Mouse (Mus musculus) neutrophil, adult 83 days (primary cell): ENCODE results near the gene Mrpl51. TPM values are rescaled to one million over a fixed set of nuclear protein-coding genes. Genes with fewer than 3 reads are reported as not detected.

Experiments used
- total RNA-seq, 2 experiments: library from RNA; stranded (reverse); gene quantifications; one replicate each; pipeline ENCODE4 v1.2.4; 2023

Mrpl51 gene
- 10 to 100 TPM; 54.5 to 57.4 TPM for total RNA-seq

GRCm38 (mm10) chr6:125191332-125192015, at the start of gene Mrpl51, which contains the start of gene Ncapd2:
TSS of gene Mrpl51 (plus strand) at chr6:125191801.
TSS of gene Ncapd2 (minus strand) at chr6:125191701.

GRCm38 (mm10) chr6:125145001-125145400, 46.6 kb upstream of the Mrpl51 start, which contains the start of gene Iffo1:
TSS of gene Iffo1 (plus strand) at chr6:125145241.

DNA sequence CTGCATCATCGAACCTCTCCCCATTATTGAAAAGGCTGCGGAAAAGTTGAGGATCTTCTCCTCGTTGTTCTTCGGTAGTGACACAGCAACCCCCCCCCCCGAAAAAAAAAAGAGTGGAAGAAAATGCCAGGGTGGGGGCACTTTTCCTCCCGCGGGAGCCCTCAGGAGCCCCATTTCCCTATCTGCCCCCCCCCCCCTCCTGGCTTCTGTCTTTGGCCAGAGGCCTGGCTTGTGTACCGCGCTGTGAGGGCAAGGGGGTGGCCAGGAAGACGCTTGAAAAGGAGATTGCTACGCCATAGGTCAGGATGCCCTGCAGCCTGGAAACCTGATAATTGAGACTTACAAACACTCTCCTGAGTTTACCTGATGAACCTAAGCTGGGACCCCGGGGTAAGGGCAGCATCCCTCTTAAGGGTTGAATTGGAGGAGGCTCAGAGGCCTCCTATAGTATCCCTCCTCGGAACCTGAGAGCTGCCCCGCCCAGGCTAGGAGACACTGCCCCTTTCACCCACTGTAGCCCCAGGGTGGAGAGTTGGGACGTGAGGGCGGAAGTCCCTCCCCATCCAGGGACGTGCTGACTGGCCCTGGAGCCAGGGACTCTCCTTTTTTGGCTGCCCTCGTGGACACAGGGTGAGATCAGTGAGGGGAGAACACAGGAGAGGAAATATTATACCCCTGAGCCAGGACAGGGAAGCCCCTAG, 25.4 kb upstream of the Mrpl51 start, which contains the start of gene Gapdh:
TSS of gene Gapdh (minus strand) at position 417 of the 701 bp plus-strand sequence.

DNA sequence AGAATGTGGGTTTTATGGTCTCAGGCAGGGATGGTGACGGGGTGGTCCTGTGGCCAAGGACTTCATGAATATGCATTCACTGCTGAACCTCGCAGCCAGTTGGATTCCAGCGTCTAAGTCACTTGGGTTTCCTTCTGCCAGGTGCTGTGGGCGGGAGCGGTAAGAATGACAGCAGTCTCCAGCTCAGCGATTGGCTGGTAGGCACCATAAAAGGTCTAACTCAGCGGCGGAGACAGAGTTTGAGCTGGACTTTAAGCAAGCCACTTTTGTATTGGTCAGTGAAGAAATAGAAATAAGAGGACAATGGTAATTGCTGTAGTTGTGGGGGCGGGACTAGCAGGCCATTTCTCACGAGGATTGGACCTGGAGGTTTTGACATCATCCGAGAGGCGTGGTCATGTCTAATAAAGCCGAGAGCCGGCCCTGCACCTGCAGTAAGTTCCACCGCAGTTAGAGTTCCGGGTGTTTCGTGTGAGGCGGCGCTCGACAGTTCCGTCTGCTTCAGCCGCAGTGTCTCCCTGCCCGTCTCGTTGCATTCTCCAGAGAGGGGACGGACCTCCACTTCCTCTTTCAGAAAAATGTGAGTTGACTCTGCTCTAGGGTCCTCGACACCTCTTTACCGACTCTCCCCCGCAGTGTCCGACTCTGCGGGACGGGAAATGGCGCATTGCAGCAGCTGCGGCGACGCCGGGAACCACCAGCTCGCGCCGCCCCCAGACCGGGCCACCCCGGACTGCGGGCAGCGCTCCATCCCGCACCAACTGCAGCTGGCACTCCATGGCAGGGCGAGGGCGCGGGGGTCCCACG, 23.8 kb downstream of the Mrpl51 start, which contains the start of gene Vamp1:
TSS of gene Vamp1 (plus strand) at position 404 of the 807 bp plus-strand sequence.

GRCm38 (mm10) chr6:125231117-125232044, 39.8 kb downstream of the Mrpl51 start, which contains the start of gene Tapbpl:
TSS of gene Tapbpl (minus strand) at chr6:125231860.

DNA sequence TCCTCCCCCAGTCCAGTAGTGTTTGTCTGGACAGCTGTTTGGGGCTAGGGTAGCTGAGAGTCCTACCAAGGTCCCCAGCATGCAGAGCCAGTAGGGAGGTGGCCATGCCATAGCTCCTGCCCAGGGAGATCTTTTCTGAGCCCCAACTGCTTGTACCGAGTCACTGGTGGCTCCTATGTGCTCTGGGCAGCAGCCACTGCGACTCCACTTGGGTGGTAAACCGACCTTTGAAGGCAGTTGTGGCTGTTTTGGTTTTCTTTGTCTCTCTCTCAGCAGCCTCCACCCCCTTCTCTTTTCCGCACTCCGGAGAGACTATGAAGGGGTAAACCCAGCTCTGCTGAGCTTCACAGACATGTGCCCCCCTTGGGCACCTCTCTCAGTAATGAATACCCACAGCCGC, 45.2 kb downstream of the Mrpl51 start, which contains the start of gene Cd27:
TSS of gene Cd27 (minus strand) at position 229 of the 400 bp plus-strand sequence.

Other genes with a start within 250 kb of the Mrpl51 start
- gene Cops7a, start 226.3 kb upstream of the Mrpl51 start, total RNA-seq: 10 to 100 TPM; 19.9 to 22.1 TPM
- not detected for gene Pianp, start 195.1 kb upstream of the Mrpl51 start, total RNA-seq
- gene Zfp384, start 182.7 kb upstream of the Mrpl51 start, total RNA-seq: 10 to 100 TPM; 68.3 to 71.3 TPM
- 10 to 100 TPM; 63.2 to 66.2 TPM for gene Ing4, start 152.0 kb upstream of the Mrpl51 start, total RNA-seq
- 10 to 100 TPM; 14.2 to 19.9 TPM for gene Acrbp, start 142.1 kb upstream of the Mrpl51 start, total RNA-seq
- gene Lpar5, start 123.9 kb upstream of the Mrpl51 start, total RNA-seq: 10 to 100 TPM; 11.4 to 13.2 TPM
- gene Chd4, start 95.8 kb upstream of the Mrpl51 start, total RNA-seq: 100 to 1,000 TPM; 177 to 182 TPM
- gene Nop2, start 59.9 kb upstream of the Mrpl51 start, total RNA-seq: 10 to 100 TPM; 17.7 to 18.4 TPM
- gene Iffo1, start 46.6 kb upstream of the Mrpl51 start, total RNA-seq: 10 to 100 TPM; 34.7 to 35.5 TPM
- 1,000 to 10,000 TPM; 1,411 to 1,465 TPM for gene Gapdh, start 25.3 kb upstream of the Mrpl51 start, total RNA-seq
- gene Ncapd2, start 100 bp upstream of the Mrpl51 start, total RNA-seq: 100 to 1,000 TPM; 220 to 231 TPM
- gene Vamp1, start 23.8 kb downstream of the Mrpl51 start, total RNA-seq: 10 to 100 TPM; 20.0 to 23.2 TPM
- gene Tapbpl, start 40.1 kb downstream of the Mrpl51 start, total RNA-seq: 10 to 100 TPM; 11.2 to 13.5 TPM
- gene Cd27, start 45.2 kb downstream of the Mrpl51 start, total RNA-seq: 1 to 10 TPM in 1 of 2 experiments, not detected in 1; 1.7 TPM
- not detected for gene Tuba3a, start 94.2 kb downstream of the Mrpl51 start, total RNA-seq
- gene Ltbr, start 122.1 kb downstream of the Mrpl51 start, total RNA-seq: 10 to 100 TPM; 46.0 to 64.6 TPM
- 10 to 100 TPM; 10.3 to 10.4 TPM for gene Scnn1a, start 128.9 kb downstream of the Mrpl51 start, total RNA-seq
- 100 to 1,000 TPM; 235 to 287 TPM for gene Tnfrsf1a, start 157.6 kb downstream of the Mrpl51 start, total RNA-seq
- not detected for gene Plekhg6, start 189.0 kb downstream of the Mrpl51 start, total RNA-seq